Mouse (Mus musculus) hindbrain, embryonic 12.5 days (tissue): Measurements from ENCODE around the gene Gm5148. TPM values are rescaled to one million over a fixed set of nuclear protein-coding genes. Genes with fewer than 3 reads are reported as not detected.
A peak's percentile ranks its signal among the peaks of the same experiment; 100 is the strongest.

Experiments
- ATAC-seq: fragments of 200-750 bp; cut with Nextera tagmentation; 2 replicates; pipeline ENCODE4 v1.8.0; 2017; ENCODE audit warnings: moderate TSS enrichment; ENCODE audit not compliant: low FRiP score
- H3K27ac ChIP-seq: fragments of 300-500 bp; sonication (generic); 2 replicates; pipeline ENCODE4 v1.5.1; 2016; ENCODE audit warnings: mild to moderate bottlenecking
- H3K27me3 ChIP-seq: fragments of 300-500 bp; sonication (generic); 2 replicates; pipeline ENCODE4 v1.6.1; 2016; ENCODE audit warnings: mild to moderate bottlenecking
- H3K36me3 ChIP-seq: fragments of 300-500 bp; sonication (generic); 2 replicates; pipeline ENCODE4 v1.6.1; 2016; ENCODE audit warnings: mild to moderate bottlenecking
- H3K4me1 ChIP-seq: fragments of 300-500 bp; sonication (generic); 2 replicates; pipeline ENCODE4 v1.6.1; 2016
- H3K4me2 ChIP-seq: fragments of 300-500 bp; sonication (generic); replicated peaks from 2 replicates; pipeline ENCODE4 v1.6.1; 2016; ENCODE audit warnings: mild to moderate bottlenecking
- H3K4me3 ChIP-seq: fragments of 300-500 bp; sonication (generic); 2 replicates; pipeline ENCODE4 v1.5.1; 2016; ENCODE audit warnings: mild to moderate bottlenecking
- H3K9ac ChIP-seq: fragments of 300-500 bp; sonication (generic); 2 replicates; pipeline ENCODE4 v1.6.1; 2016; ENCODE audit warnings: mild to moderate bottlenecking, moderate library complexity
- H3K9me3 ChIP-seq: fragments of 300-500 bp; sonication (generic); replicated peaks from 2 replicates; pipeline ENCODE4 v1.6.1; 2016; ENCODE audit warnings: mild to moderate bottlenecking
- WGBS: fragments of 180-500 bp; shearing (Covaris S2); methylation state at CpG from one replicate; pipeline ENCODE4 v1.1.7; 2016; 5-methylcytosine and 5-hydroxymethylcytosine counted together
- polyA plus RNA-seq: library from polyadenylated mRNA; unstranded; fragments of >200 nt; fragmentation: Nextera tagmentation; extraction: Ambion mirVana; gene quantifications from 2 replicates; pipeline ENCODE4 v1.2.1, GENCODE M21; 2016

The Gm5148 gene
- polyA plus RNA-seq, 1 experiment from 2014 or later: 3.9 TPM

- Histone ChIP-seq H3K9me3 (no peaks in the 10 kb centered on the region), H3K4me3 (no peak overlapping the region), H3K36me3 (no peaks in the 10 kb centered on the region), H3K27ac (no peak overlapping the region), H3K9ac (no peak overlapping the region), H3K27me3 (no peaks in the 10 kb centered on the region), H3K4me2 (no peak overlapping the region), H3K4me1 (peaks cover 5% of the 10 kb centered on the region; the same call in 1 of the 2 replicates)
- no peak for ATAC-seq
- 89% methylated on average over 6 of the region's 6 CpGs for WGBS
Observed at GRCm38 (mm10) chr3:37707801-37708200, 16.5 kb downstream of the Gm5148 start.

GRCm38 (mm10) chr3:37706439-37706838 lies 17.9 kb downstream of the Gm5148 start:
- H3K27me3 ChIP-seq: no peaks in the 10 kb centered on the region
- no peak overlapping the region for H3K27ac ChIP-seq
- H3K4me2 ChIP-seq: no peak overlapping the region
- H3K9me3 ChIP-seq: no peaks in the 10 kb centered on the region
- no peak overlapping the region for H3K4me3 ChIP-seq
- WGBS: 95% methylated on average over 4 of the region's 4 CpGs
- ATAC-seq: no peak
- peaks cover 5% of the 10 kb centered on the region; the same call in 1 of the 2 replicates for H3K4me1 ChIP-seq
- H3K36me3 ChIP-seq: no peaks in the 10 kb centered on the region
- H3K9ac ChIP-seq: no peak overlapping the region

- no peaks in the 10 kb centered on the region for H3K36me3 ChIP-seq
- no peak overlapping the region for H3K27ac ChIP-seq
- no peak for ATAC-seq
- 50% methylated on average over 6 of the region's 6 CpGs for WGBS
- no peaks in the 10 kb centered on the region for H3K9me3 ChIP-seq
- no peak overlapping the region for H3K9ac ChIP-seq
- H3K4me2 ChIP-seq: no peak overlapping the region
- H3K4me3 ChIP-seq: no peak overlapping the region
- no peaks in the 10 kb centered on the region for H3K27me3 ChIP-seq
- H3K4me1 ChIP-seq: peaks cover 5% of the 10 kb centered on the region; the same call in 1 of the 2 replicates
Observed at GRCm38 (mm10) chr3:37705436-37705835, 18.9 kb downstream of the Gm5148 start.

GRCm38 (mm10) chr3:37704701-37705279 lies 19.5 kb downstream of the Gm5148 start:
- Histone ChIP-seq H3K4me3 (no peak overlapping the region), H3K36me3 (no peaks in the 10 kb centered on the region), H3K27ac (no peak overlapping the region), H3K9ac (no peak overlapping the region), H3K27me3 (no peaks in the 10 kb centered on the region), H3K4me1 (peaks cover 5% of the 10 kb centered on the region; the same call in 1 of the 2 replicates), H3K9me3 (no peaks in the 10 kb centered on the region), H3K4me2 (peak overlapping the region; percentile 19; the same call in 1 of the 2 replicates)
- no peak for ATAC-seq
- WGBS: 45% methylated on average over 14 of the region's 14 CpGs

- H3K9me3 ChIP-seq: no peaks in the 10 kb centered on the region
- no peak for ATAC-seq
- H3K27me3 ChIP-seq: no peaks in the 10 kb centered on the region
- H3K36me3 ChIP-seq: no peaks in the 10 kb centered on the region
- H3K4me2 ChIP-seq: no peak overlapping the region
- H3K9ac ChIP-seq: no peak overlapping the region
- WGBS: 95% methylated on average over 6 of the region's 6 CpGs
- no peak overlapping the region for H3K27ac ChIP-seq
- H3K4me1 ChIP-seq: peaks cover 5% of the 10 kb centered on the region; the same call in 1 of the 2 replicates
- H3K4me3 ChIP-seq: no peak overlapping the region
Observed at GRCm38 (mm10) chr3:37703066-37703465, 21.2 kb downstream of the Gm5148 start.

GRCm38 (mm10) chr3:37693552-37693951 lies 30.7 kb downstream of the Gm5148 start:
- no peaks in the 10 kb centered on the region for H3K36me3 ChIP-seq
- no peak overlapping the region for H3K27ac ChIP-seq
- 90% methylated on average over 8 of the region's 8 CpGs for WGBS
- H3K4me3 ChIP-seq: no peak overlapping the region
- no peak overlapping the region for H3K9ac ChIP-seq
- H3K4me1 ChIP-seq: peaks cover 3% of the 10 kb centered on the region; the same call in 1 of the 2 replicates
- no peak for ATAC-seq
- H3K9me3 ChIP-seq: no peaks in the 10 kb centered on the region
- H3K27me3 ChIP-seq: 0 out of 2 replicates have a peak, but pooled peaks cover 5% of the 10 kb centered on the region
- H3K4me2 ChIP-seq: no peak overlapping the region

GRCm38 (mm10) chr3:37692945-37693344 lies 31.3 kb downstream of the Gm5148 start:
- H3K4me2 ChIP-seq: no peak overlapping the region
- H3K36me3 ChIP-seq: no peaks in the 10 kb centered on the region
- H3K4me3 ChIP-seq: no peak overlapping the region
- 77% methylated on average over 4 of the region's 4 CpGs for WGBS
- ATAC-seq: no peak
- no peak overlapping the region for H3K9ac ChIP-seq
- no peak overlapping the region for H3K27ac ChIP-seq
- H3K27me3 ChIP-seq: peaks cover 10% of the 10 kb centered on the region
- H3K9me3 ChIP-seq: no peaks in the 10 kb centered on the region
- H3K4me1 ChIP-seq: peaks cover 3% of the 10 kb centered on the region; the same call in 1 of the 2 replicates

- WGBS: 28% methylated on average over 28 of the region's 28 CpGs
- H3K4me1 ChIP-seq: peaks cover 11% of the 10 kb centered on the region; the same call in 1 of the 2 replicates
- no peaks in the 10 kb centered on the region for H3K36me3 ChIP-seq
- H3K9me3 ChIP-seq: no peaks in the 10 kb centered on the region
- H3K27me3 ChIP-seq: peaks cover 21% of the 10 kb centered on the region
- H3K4me3 ChIP-seq: peak overlapping the region; percentile 14
- H3K27ac ChIP-seq: no peak overlapping the region
- H3K9ac ChIP-seq: no peak overlapping the region
- no peak; the same call in 1 of the 2 replicates for ATAC-seq
- H3K4me2 ChIP-seq: peak overlapping the region; percentile 47
Observed at GRCm38 (mm10) chr3:37687158-37687980, 36.9 kb downstream of the Gm5148 start.

- 25% methylated on average over 6 of the region's 6 CpGs for WGBS
- Histone ChIP-seq H3K9me3 (no peaks in the 10 kb centered on the region), H3K27ac (no peak overlapping the region)
Observed at GRCm38 (mm10) chr3:37686751-37687150, 37.5 kb downstream of the Gm5148 start.

GRCm38 (mm10) chr3:37686219-37686618 lies 38.1 kb downstream of the Gm5148 start:
- no peak overlapping the region for H3K27ac ChIP-seq
- peaks cover 24% of the 10 kb centered on the region for H3K27me3 ChIP-seq
- no peak overlapping the region for H3K9ac ChIP-seq
- H3K36me3 ChIP-seq: no peaks in the 10 kb centered on the region
- H3K4me2 ChIP-seq: no peak overlapping the region
- no peak for ATAC-seq
- H3K4me3 ChIP-seq: no peak overlapping the region
- H3K9me3 ChIP-seq: no peaks in the 10 kb centered on the region
- WGBS: 54% methylated on average over 7 of the region's 7 CpGs
- peaks cover 11% of the 10 kb centered on the region; the same call in 1 of the 2 replicates for H3K4me1 ChIP-seq

More at GRCm38 (mm10) chr3:37686751-37687150, 37.5 kb downstream of the Gm5148 start:
- H3K36me3 ChIP-seq: no peaks in the 10 kb centered on the region
- peaks cover 24% of the 10 kb centered on the region for H3K27me3 ChIP-seq
- H3K4me2 ChIP-seq: peak overlapping the region; percentile 47
- H3K4me3 ChIP-seq: peak overlapping the region; percentile 14; the same call in 1 of the 2 replicates
- H3K9ac ChIP-seq: no peak overlapping the region
- no peak for ATAC-seq
- H3K4me1 ChIP-seq: peaks cover 11% of the 10 kb centered on the region; the same call in 1 of the 2 replicates

GRCm38 (mm10) chr3:37676291-37676690 lies 48.0 kb downstream of the Gm5148 start:
- Histone ChIP-seq H3K9ac (no peak overlapping the region), H3K36me3 (no peaks in the 10 kb centered on the region), H3K9me3 (no peaks in the 10 kb centered on the region), H3K27me3 (peaks cover 25% of the 10 kb centered on the region), H3K4me2 (no peak overlapping the region), H3K4me3 (no peak overlapping the region), H3K27ac (no peak overlapping the region), H3K4me1 (peaks cover 21% of the 10 kb centered on the region)
- WGBS: 75% methylated on average over 8 of the region's 8 CpGs
- no peak for ATAC-seq

GRCm38 (mm10) chr3:37675056-37675525 lies 49.2 kb downstream of the Gm5148 start:
- H3K4me3 ChIP-seq: no peak overlapping the region
- peaks cover 21% of the 10 kb centered on the region for H3K4me1 ChIP-seq
- no peaks in the 10 kb centered on the region for H3K36me3 ChIP-seq
- no peak overlapping the region for H3K9ac ChIP-seq
- no peak overlapping the region for H3K27ac ChIP-seq
- peaks cover 25% of the 10 kb centered on the region for H3K27me3 ChIP-seq
- 84% methylated on average over 11 of the region's 11 CpGs for WGBS
- H3K4me2 ChIP-seq: no peak overlapping the region
- ATAC-seq: no peak
- no peaks in the 10 kb centered on the region for H3K9me3 ChIP-seq
